17 mouse cellular contexts compared by ENCODE assay signal in genomic region chr8:83911809-83912731, GRCm38 (mm10). TPM values are rescaled to one million over a fixed set of nuclear protein-coding genes. Genes with fewer than 3 reads are reported as not detected.
DNase-seq lines count a peak whose midpoint lies in the region; ATAC-seq and TF ChIP-seq lines count a peak whose summit lies in the region.
"Had no signal": no experiment of that assay in that cellular context is flagged by ENCODE, and none has a peak within 500 bp of the region (broad histone marks: within the 10 kb centered on the region; RNA-seq: fewer than 3 reads in every experiment).

No protein-coding gene starts in this region.

- H3K9ac ChIP-seq in heart, embryonic 16.5 days (ENCODE audit: low read length) = no peak overlapping the region; the same call in 1 of the 2 replicates
- no peak overlapping the region for H3K9ac ChIP-seq in stomach, embryonic 16.5 days (ENCODE audit: low read length)
- H3K9ac ChIP-seq in stomach, postnatal 0 days (ENCODE audit: low read length) = no peak overlapping the region
- no peak overlapping the region for H3K9ac ChIP-seq in lung, embryonic 16.5 days (ENCODE audit: low read length)
- no peak overlapping the region for H3K9ac ChIP-seq in forebrain, postnatal 0 days
- H3K9ac ChIP-seq: forebrain, embryonic 12.5 days; hindbrain, embryonic 12.5 days; limb, embryonic 15.5 days; liver, postnatal 0 days had no signal

- no peaks in the 10 kb centered on the region for H3K27me3 ChIP-seq in heart, embryonic 16.5 days (ENCODE audit: control insufficient read depth, insufficient read depth, low read length)
- no peaks in the 10 kb centered on the region for H3K27me3 ChIP-seq in stomach, embryonic 16.5 days (ENCODE audit: control insufficient read depth, insufficient read depth, low read length)
- H3K27me3 ChIP-seq in stomach, postnatal 0 days (ENCODE audit: control insufficient read depth, insufficient read depth, low read length) = no peaks in the 10 kb centered on the region
- H3K27me3 ChIP-seq in lung, embryonic 16.5 days (ENCODE audit: control insufficient read depth, insufficient read depth, low read depth, low read length) = no peaks in the 10 kb centered on the region
- no peaks in the 10 kb centered on the region for H3K27me3 ChIP-seq in forebrain, postnatal 0 days (ENCODE audit: insufficient read depth, low read length)
- H3K27me3 ChIP-seq: forebrain, embryonic 12.5 days; hindbrain, embryonic 12.5 days; limb, embryonic 15.5 days had no signal

- intact Hi-C loops in heart, postnatal 10 days (cut with DNase I) = no loop called here

- H3K36me3 ChIP-seq in heart, embryonic 16.5 days (ENCODE audit: control insufficient read depth, insufficient read depth) = no peaks in the 10 kb centered on the region
- H3K36me3 ChIP-seq in stomach, embryonic 16.5 days (ENCODE audit: control insufficient read depth, insufficient read depth, low read length) = no peaks in the 10 kb centered on the region
- H3K36me3 ChIP-seq in stomach, postnatal 0 days (ENCODE audit: control insufficient read depth, insufficient read depth, low read length) = no peaks in the 10 kb centered on the region
- no peaks in the 10 kb centered on the region for H3K36me3 ChIP-seq in lung, embryonic 16.5 days (ENCODE audit: control insufficient read depth, insufficient read depth, low read length)
- H3K36me3 ChIP-seq in forebrain, postnatal 0 days (ENCODE audit: insufficient read depth) = 0 out of 2 replicates have a peak, but pooled peaks cover 8% of the 10 kb centered on the region

- TF ChIP-seq EP300 in stomach, postnatal 0 days (optimal IDR thresholded peaks at IDR 0.05) = no peak

- no peak overlapping the region for H3K4me2 ChIP-seq in heart, embryonic 16.5 days (ENCODE audit: low read depth, low read length)
- no peak overlapping the region for H3K4me2 ChIP-seq in stomach, embryonic 16.5 days (ENCODE audit: low read depth, low read length)
- H3K4me2 ChIP-seq in stomach, postnatal 0 days (replicated peaks; ENCODE audit: low read depth) = no peak overlapping the region
- 0 out of 2 replicates have a peak overlapping the region, but pooled peaks have one; percentile 2 for H3K4me2 ChIP-seq in lung, embryonic 16.5 days (ENCODE audit: low read depth, low read length)
- H3K4me2 ChIP-seq in forebrain, postnatal 0 days (ENCODE audit: low read depth) = no peak overlapping the region
- H3K4me2 ChIP-seq: forebrain, embryonic 12.5 days; hindbrain, embryonic 12.5 days; limb, embryonic 15.5 days had no signal

- DNase-seq in heart, postnatal 10 days = no peak
- DNase-seq in stomach, postnatal 0 days (ENCODE audit: low spot score) = no peak
- no peak for DNase-seq in adrenal gland, postnatal 10 days
- DNase-seq in forebrain, postnatal 0 days = no peak
- DNase-seq: cerebellum, adult 8-10 months; gastrocnemius, postnatal 25 days; kidney, adult 8-10 months; liver, postnatal 0 days; right cerebral cortex, postnatal 4 days; thymus, postnatal 14 days had no signal

- TF ChIP-seq CTCF in stomach, postnatal 0 days (IDR thresholded peaks at IDR 0.05; ENCODE audit: low read depth) = no peak
- no peak for TF ChIP-seq CTCF in forebrain, postnatal 0 days (IDR thresholded peaks at IDR 0.05; ENCODE audit: low read depth)

- no peak for ATAC-seq in heart, embryonic 16.5 days (replicated peaks; ENCODE audit: extremely low read depth, insufficient read depth, low FRiP score)
- ATAC-seq in stomach, embryonic 16.5 days (ENCODE audit: insufficient read depth, low FRiP score) = no peak
- ATAC-seq in stomach, postnatal 0 days (ENCODE audit: low FRiP score, low TSS enrichment) = no peak
- ATAC-seq in lung, embryonic 16.5 days (ENCODE audit: low read depth) = peak; percentile 83
- no peak for ATAC-seq in forebrain, postnatal 0 days
- ATAC-seq: liver, postnatal 0 days had no signal

- peak overlapping the region; percentile 35 for H3K27ac ChIP-seq in heart, embryonic 16.5 days (ENCODE audit: low read length)
- peak overlapping the region; percentile 6; the same call in 1 of the 2 replicates for H3K27ac ChIP-seq in stomach, embryonic 16.5 days (ENCODE audit: low read length)
- no peak overlapping the region for H3K27ac ChIP-seq in stomach, postnatal 0 days (replicated peaks)
- H3K27ac ChIP-seq in lung, embryonic 16.5 days (ENCODE audit: low read length) = peak overlapping the region; percentile 64
- no peak overlapping the region for H3K27ac ChIP-seq in forebrain, postnatal 0 days (ENCODE audit: low read depth, low read length)
- H3K27ac ChIP-seq: forebrain, embryonic 12.5 days; hindbrain, embryonic 12.5 days; limb, embryonic 15.5 days; midbrain, embryonic 10.5 days had no signal

- no peaks in the 10 kb centered on the region for H3K9me3 ChIP-seq in heart, embryonic 16.5 days (replicated peaks; ENCODE audit: control insufficient read depth, low read length)
- no peaks in the 10 kb centered on the region for H3K9me3 ChIP-seq in stomach, embryonic 16.5 days (replicated peaks; ENCODE audit: control insufficient read depth, low read length)
- no peaks in the 10 kb centered on the region for H3K9me3 ChIP-seq in stomach, postnatal 0 days (ENCODE audit: control insufficient read depth, low read length)
- H3K9me3 ChIP-seq in lung, embryonic 16.5 days (ENCODE audit: control insufficient read depth, low read length) = no peaks in the 10 kb centered on the region
- H3K9me3 ChIP-seq in forebrain, postnatal 0 days (ENCODE audit: low read length) = no peaks in the 10 kb centered on the region
- H3K9me3 ChIP-seq: forebrain, embryonic 12.5 days; hindbrain, embryonic 12.5 days; limb, embryonic 15.5 days; midbrain, embryonic 10.5 days had no signal

- no peak overlapping the region for H3K4me3 ChIP-seq in heart, embryonic 16.5 days (ENCODE audit: low read length)
- H3K4me3 ChIP-seq in stomach, embryonic 16.5 days (replicated peaks; ENCODE audit: low read length) = no peak overlapping the region
- no peak overlapping the region for H3K4me3 ChIP-seq in stomach, postnatal 0 days (ENCODE audit: low read depth, low read length)
- no peak overlapping the region for H3K4me3 ChIP-seq in lung, embryonic 16.5 days (ENCODE audit: low read length)
- H3K4me3 ChIP-seq in forebrain, postnatal 0 days (ENCODE audit: low read depth, low read length) = no peak overlapping the region
- H3K4me3 ChIP-seq: forebrain, embryonic 12.5 days; hindbrain, embryonic 12.5 days; limb, embryonic 15.5 days; midbrain, embryonic 10.5 days had no signal

- peaks cover 32% of the 10 kb centered on the region for H3K4me1 ChIP-seq in heart, embryonic 16.5 days (ENCODE audit: control insufficient read depth, insufficient read depth, low read length)
- H3K4me1 ChIP-seq in stomach, embryonic 16.5 days (ENCODE audit: control insufficient read depth, insufficient read depth, low read length) = peaks cover 23% of the 10 kb centered on the region
- H3K4me1 ChIP-seq in stomach, postnatal 0 days (replicated peaks; ENCODE audit: control insufficient read depth, insufficient read depth) = no peaks in the 10 kb centered on the region
- H3K4me1 ChIP-seq in lung, embryonic 16.5 days (replicated peaks; ENCODE audit: control insufficient read depth, insufficient read depth, low read length) = peaks cover 53% of the 10 kb centered on the region
- peaks cover 10% of the 10 kb centered on the region; the same call in 1 of the 2 replicates for H3K4me1 ChIP-seq in forebrain, postnatal 0 days (ENCODE audit: insufficient read depth)

- 59% methylated on average over 5 of the region's 5 CpGs for WGBS in heart, embryonic 16.5 days
- WGBS in stomach, embryonic 16.5 days = 72% methylated on average over 5 of the region's 5 CpGs
- WGBS in stomach, postnatal 0 days = 75% methylated on average over 5 of the region's 5 CpGs
- 43% methylated on average over 5 of the region's 5 CpGs for WGBS in lung, embryonic 16.5 days
- WGBS in forebrain, postnatal 0 days = 79% methylated on average over 5 of the region's 5 CpGs

RNA-seq across cellular contexts. Expression of gene Adgrl1, which starts 12.2 kb away (rescaled TPM):
- 8.3 and 8.7 TPM in 2 replicates for polyA plus RNA-seq in heart, embryonic 16.5 days (2015; fragmentation: Nextera tagmentation; extraction: Ambion mirVana)
- 10 to 100 TPM; 29.8 to 29.9 TPM for total RNA-seq in heart, postnatal 10 days (2021)
- 12.6 and 13.2 TPM in 2 replicates for polyA plus RNA-seq in stomach, embryonic 16.5 days (2015; fragmentation: Nextera tagmentation; extraction: Ambion mirVana)
- 6.5 and 7.5 TPM in 2 replicates for polyA plus RNA-seq in stomach, postnatal 0 days (2015; fragmentation: Nextera tagmentation; extraction: Ambion mirVana)
- 14.8 and 16.1 TPM in 2 replicates for polyA plus RNA-seq in lung, embryonic 16.5 days (2015; fragmentation: Nextera tagmentation; extraction: Ambion mirVana)
- total RNA-seq in adrenal gland, postnatal 10 days (2021) = 10 to 100 TPM; 48.7 to 60.4 TPM
- total RNA-seq in forebrain, postnatal 0 days (2014; rRNA removed) = 248 and 259 TPM in 2 replicates
- 38.5 and 56.5 TPM in 2 replicates for polyA plus RNA-seq in forebrain, postnatal 0 days (2015; fragmentation: Nextera tagmentation; extraction: Ambion mirVana)

RNA-seq across cellular contexts. Expression of gene Gm10644, which starts 42.9 kb away (rescaled TPM):
- polyA plus RNA-seq in heart, embryonic 16.5 days (2015; fragmentation: Nextera tagmentation; extraction: Ambion mirVana) = 1.0 and 1.2 TPM in 2 replicates
- under 1 TPM; 0.20 to 0.22 TPM for total RNA-seq in heart, postnatal 10 days (2021)
- 0.39 and 0.67 TPM in 2 replicates for polyA plus RNA-seq in stomach, embryonic 16.5 days (2015; fragmentation: Nextera tagmentation; extraction: Ambion mirVana)
- 0.11 and 0.13 TPM in 2 replicates for polyA plus RNA-seq in stomach, postnatal 0 days (2015; fragmentation: Nextera tagmentation; extraction: Ambion mirVana)
- 0.69 and 1.1 TPM in 2 replicates for polyA plus RNA-seq in lung, embryonic 16.5 days (2015; fragmentation: Nextera tagmentation; extraction: Ambion mirVana)
- under 1 TPM; 0.51 to 0.88 TPM for total RNA-seq in adrenal gland, postnatal 10 days (2021)
- total RNA-seq in forebrain, postnatal 0 days (2014; rRNA removed) = 0.14 and 0.31 TPM in 2 replicates
- polyA plus RNA-seq in forebrain, postnatal 0 days (2015; fragmentation: Nextera tagmentation; extraction: Ambion mirVana) = 0.14 and 0.40 TPM in 2 replicates

RNA-seq across cellular contexts. Expression of gene Asf1b, which starts 43.2 kb away (rescaled TPM):
- polyA plus RNA-seq in heart, embryonic 16.5 days (2015; fragmentation: Nextera tagmentation; extraction: Ambion mirVana) = 65.2 and 69.1 TPM in 2 replicates
- total RNA-seq in heart, postnatal 10 days (2021) = 1 to 10 TPM; 7.6 to 7.8 TPM
- 49.4 and 53.1 TPM in 2 replicates for polyA plus RNA-seq in stomach, embryonic 16.5 days (2015; fragmentation: Nextera tagmentation; extraction: Ambion mirVana)
- 14.1 and 16.6 TPM in 2 replicates for polyA plus RNA-seq in stomach, postnatal 0 days (2015; fragmentation: Nextera tagmentation; extraction: Ambion mirVana)
- 76.7 and 82.8 TPM in 2 replicates for polyA plus RNA-seq in lung, embryonic 16.5 days (2015; fragmentation: Nextera tagmentation; extraction: Ambion mirVana)
- 10 to 100 TPM in 1 of 2 experiments, 1 to 10 TPM in 1; 9.2 to 12.1 TPM for total RNA-seq in adrenal gland, postnatal 10 days (2021)
- total RNA-seq in forebrain, postnatal 0 days (2014; rRNA removed) = 1.7 and 5.0 TPM in 2 replicates
- polyA plus RNA-seq in forebrain, postnatal 0 days (2015; fragmentation: Nextera tagmentation; extraction: Ambion mirVana) = 4.7 and 5.1 TPM in 2 replicates

Comparison
In these comparisons a context has a peak if more than half of its experiments do, and no peak if none do; other contexts are left out.
1. H3K27ac ChIP-seq: peak in heart, embryonic 16.5 days (single experiment), stomach, embryonic 16.5 days (single experiment) and lung, embryonic 16.5 days (single experiment); none in stomach, postnatal 0 days (single experiment) and forebrain, postnatal 0 days (single experiment).